Mouse (Mus musculus) liver, postnatal 0 days (tissue): ENCODE measurements around the gene Rad51. TPM values are rescaled to one million over a fixed set of nuclear protein-coding genes. Genes with fewer than 3 reads are reported as not detected.

ENCODE experiments used
- ATAC-seq: fragments of 200-750 bp; cut with Nextera tagmentation; 2 replicates; pipeline ENCODE4 v1.8.0; 2017; ENCODE audit warnings: mild to moderate bottlenecking, moderate library complexity
- DNase-seq: peaks from one replicate; pipeline ENCODE4 v3.0.0-alpha.2; 2016
- H3K27ac ChIP-seq: fragments of 300-500 bp; sonication (generic); 2 replicates; pipeline ENCODE4 v1.5.1; 2014; ENCODE audit warnings: antibody characterized with exemption, moderate library complexity, mild to moderate bottlenecking, low read depth
- H3K27me3 ChIP-seq: fragments of 300-500 bp; sonication (generic); 2 replicates; pipeline ENCODE4 v1.6.1; 2014; ENCODE audit warnings: low read length, control low read depth, mixed read lengths; ENCODE audit not compliant: insufficient read depth
- H3K36me3 ChIP-seq: fragments of 300-500 bp; sonication (generic); replicated peaks from 2 replicates; pipeline ENCODE4 v1.6.1; 2014; ENCODE audit warnings: mild to moderate bottlenecking, control low read depth, low read length, moderate library complexity, mixed read lengths; ENCODE audit not compliant: insufficient read depth
- H3K4me1 ChIP-seq: fragments of 300-500 bp; sonication (generic); 2 replicates; pipeline ENCODE4 v1.6.1; 2014; ENCODE audit warnings: antibody characterized with exemption, mild to moderate bottlenecking, control low read depth; ENCODE audit not compliant: insufficient read depth
- H3K4me2 ChIP-seq: fragments of 300-500 bp; sonication (generic); 2 replicates; pipeline ENCODE4 v1.6.1; 2014; ENCODE audit warnings: low read depth, mild to moderate bottlenecking, low read length, moderate library complexity, mixed read lengths
- H3K4me3 ChIP-seq: fragments of 300-500 bp; sonication (generic); 2 replicates; pipeline ENCODE4 v1.5.1; 2014; ENCODE audit warnings: low read depth, low read length
- H3K9ac ChIP-seq: fragments of 300-500 bp; sonication (generic); replicated peaks from 2 replicates; pipeline ENCODE4 v1.6.1; 2014; ENCODE audit warnings: mild to moderate bottlenecking, moderate library complexity
- H3K9me3 ChIP-seq: fragments of 300-500 bp; sonication (generic); 2 replicates; pipeline ENCODE4 v1.6.1; 2016; ENCODE audit warnings: mild to moderate bottlenecking, control low read depth, low read length, mixed read lengths
- CTCF ChIP-seq: sonication (generic); IDR thresholded peaks from 2 replicates; pipeline ENCODE4 v1.5.1; 2016; ENCODE audit warnings: antibody characterized with exemption, low read depth
- EP300 ChIP-seq: IDR thresholded peaks from 2 replicates; pipeline ENCODE4 v1.6.1; 2016; ENCODE audit warnings: antibody characterized with exemption, low read depth, mild to moderate bottlenecking
- WGBS: fragments of 180-500 bp; shearing (Covaris S2); extraction: QIAGEN DNeasy Blood & Tissue Kit; methylation state at CpG from one replicate; pipeline ENCODE4 v1.1.7; 2014; ENCODE audit not compliant: insufficient replicate concordance; 5-methylcytosine and 5-hydroxymethylcytosine counted together
- polyA plus RNA-seq: library from polyadenylated mRNA; unstranded; fragments of >200 nt; fragmentation: Nextera tagmentation; extraction: Ambion mirVana; gene quantifications from 2 replicates; pipeline ENCODE4 v1.2.1, GENCODE M21; 2015

Rad51 gene
- polyA plus RNA-seq, 1 experiment from 2014 or later: 13.0 TPM

DNA sequence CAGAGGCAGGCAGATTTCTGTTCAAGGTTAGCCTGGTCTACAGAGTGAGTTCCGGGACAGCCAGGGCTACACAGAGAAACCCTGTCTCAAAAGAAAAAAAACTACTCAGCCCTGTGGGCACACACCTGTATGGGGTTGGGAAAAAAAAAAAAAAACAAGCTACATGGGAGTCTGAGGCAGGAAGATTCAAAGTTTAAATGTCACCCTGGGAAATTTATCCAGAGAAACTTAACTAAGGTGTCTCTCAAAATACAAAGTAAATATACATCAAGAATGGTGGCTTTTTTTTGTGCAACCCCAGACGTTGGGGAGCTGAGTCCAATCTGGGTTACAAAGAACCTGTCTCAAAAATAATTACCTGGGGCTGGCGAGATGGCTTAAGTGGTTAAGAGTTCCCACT lies 1.5 kb upstream of the Rad51 start:
- H3K4me2 ChIP-seq: no peak overlapping the region; the same call in 1 of the 2 replicates
- 88% methylated on average over 3 of the region's 3 CpGs for WGBS

DNA sequence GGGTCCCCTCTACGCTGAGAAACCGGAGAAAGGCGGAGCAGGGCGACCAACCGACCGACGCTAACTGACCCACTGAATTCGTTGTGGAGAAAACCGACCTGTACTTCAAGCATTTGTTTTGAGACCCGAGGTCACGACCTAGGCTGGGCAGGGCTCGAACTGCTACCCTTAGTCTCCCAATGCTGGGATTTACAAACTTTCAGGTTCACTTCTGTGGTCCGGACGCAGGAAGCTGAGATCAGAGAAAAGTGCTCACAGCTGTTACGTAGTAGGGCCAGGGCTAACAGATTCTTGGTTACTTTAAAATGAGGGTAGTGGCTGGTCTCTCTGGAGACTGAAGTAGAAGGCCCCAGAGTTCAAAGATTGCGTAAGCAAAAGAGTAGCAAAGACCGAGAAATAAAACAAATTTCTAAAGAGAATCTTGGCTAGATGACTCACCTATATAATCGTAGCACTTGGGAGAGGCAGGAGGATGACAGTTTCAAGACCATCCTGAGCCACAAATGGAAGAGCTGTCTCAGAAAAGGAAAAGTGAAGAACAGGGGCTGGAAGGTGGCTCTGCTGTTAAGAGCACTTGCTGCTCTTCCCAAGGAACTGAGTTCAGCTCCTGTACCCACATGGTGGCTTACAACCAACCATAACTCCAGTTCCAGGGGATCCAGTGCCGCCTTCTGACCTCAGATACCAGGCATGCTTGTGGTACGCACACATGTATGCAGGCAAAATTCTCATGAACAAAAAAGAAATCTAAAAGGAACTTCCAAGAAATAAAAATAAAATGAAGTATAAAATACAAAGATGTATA lies 730 bp downstream of the Rad51 start:
- H3K4me2 ChIP-seq: peak overlapping the region; percentile 99
- no peaks in the 10 kb centered on the region for H3K27me3 ChIP-seq
- H3K36me3 ChIP-seq: peaks cover 14% of the 10 kb centered on the region
- TF ChIP-seq EP300 (no peak), CTCF (no peak)
- peak overlapping the region; percentile 93 for H3K27ac ChIP-seq
- 9% methylated on average over 20 of the region's 20 CpGs for WGBS
- DNase-seq (no peak), ATAC-seq (peak; percentile 8)
- H3K9me3 ChIP-seq: no peaks in the 10 kb centered on the region
- peak overlapping the region; percentile 95 for H3K4me3 ChIP-seq
- H3K4me1 ChIP-seq: peaks cover 6% of the 10 kb centered on the region
- H3K9ac ChIP-seq: peak overlapping the region; percentile 85

More for the DNA sequence above, 1.5 kb upstream of the Rad51 start:
- no peak overlapping the region for H3K27ac ChIP-seq
- no peaks in the 10 kb centered on the region for H3K27me3 ChIP-seq
- H3K9ac ChIP-seq: no peak overlapping the region
- TF ChIP-seq CTCF: no peak
- no peak for TF ChIP-seq EP300
- no peaks in the 10 kb centered on the region for H3K9me3 ChIP-seq
- H3K4me3 ChIP-seq: no peak overlapping the region
- peaks cover 13% of the 10 kb centered on the region; the same call in 1 of the 2 replicates for H3K36me3 ChIP-seq
- no peak for DNase-seq
- peaks cover 6% of the 10 kb centered on the region for H3K4me1 ChIP-seq
- ATAC-seq: no peak

GRCm38 (mm10) chr2:119136346-119136898 lies 23.8 kb downstream of the Rad51 start:
- H3K9me3 ChIP-seq: no peaks in the 10 kb centered on the region
- WGBS: 41% methylated on average over 5 of the region's 5 CpGs
- peaks cover 3% of the 10 kb centered on the region for H3K4me1 ChIP-seq
- DNase-seq (peak; percentile 49), ATAC-seq (peak; percentile 97)
- no peak overlapping the region; the same call in 1 of the 2 replicates for H3K9ac ChIP-seq
- H3K36me3 ChIP-seq: peaks cover 73% of the 10 kb centered on the region
- no peak overlapping the region for H3K4me3 ChIP-seq
- no peak for TF ChIP-seq CTCF
- peak; percentile 97 for TF ChIP-seq EP300
- no peaks in the 10 kb centered on the region for H3K27me3 ChIP-seq
- peak overlapping the region; percentile 67 for H3K27ac ChIP-seq
- peak overlapping the region; percentile 46 for H3K4me2 ChIP-seq

DNA sequence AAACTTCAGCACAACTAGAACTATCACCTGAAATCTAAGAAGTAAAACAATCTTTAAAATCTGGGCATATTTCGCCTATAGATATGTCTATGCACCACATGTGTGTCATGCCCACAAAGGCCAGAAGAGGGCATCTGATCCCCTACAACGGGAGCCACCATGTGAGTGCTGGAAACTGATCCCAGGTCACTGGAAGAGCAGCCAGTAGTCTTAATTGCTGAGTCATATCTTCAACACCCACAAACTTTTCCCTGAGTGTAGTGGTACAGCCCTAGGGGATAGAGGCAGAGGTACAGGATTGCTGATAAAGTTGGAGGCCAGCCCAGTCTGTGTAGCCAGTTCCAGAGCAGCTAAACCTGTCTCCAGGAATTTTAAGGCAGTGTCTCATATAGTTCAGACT lies 32.6 kb downstream of the Rad51 start:
- Histone ChIP-seq H3K4me3 (no peak overlapping the region), H3K9me3 (no peaks in the 10 kb centered on the region), H3K27ac (no peak overlapping the region), H3K36me3 (peaks cover 91% of the 10 kb centered on the region), H3K4me1 (no peaks in the 10 kb centered on the region), H3K4me2 (no peak overlapping the region), H3K27me3 (no peaks in the 10 kb centered on the region), H3K9ac (no peak overlapping the region)
- WGBS: 91% methylated on average over 2 of the region's 2 CpGs
- ATAC-seq (peak; percentile 41; the same call in 1 of the 2 replicates), DNase-seq (no peak)
- no peak for TF ChIP-seq EP300
- peak; percentile 65 for TF ChIP-seq CTCF

DNA sequence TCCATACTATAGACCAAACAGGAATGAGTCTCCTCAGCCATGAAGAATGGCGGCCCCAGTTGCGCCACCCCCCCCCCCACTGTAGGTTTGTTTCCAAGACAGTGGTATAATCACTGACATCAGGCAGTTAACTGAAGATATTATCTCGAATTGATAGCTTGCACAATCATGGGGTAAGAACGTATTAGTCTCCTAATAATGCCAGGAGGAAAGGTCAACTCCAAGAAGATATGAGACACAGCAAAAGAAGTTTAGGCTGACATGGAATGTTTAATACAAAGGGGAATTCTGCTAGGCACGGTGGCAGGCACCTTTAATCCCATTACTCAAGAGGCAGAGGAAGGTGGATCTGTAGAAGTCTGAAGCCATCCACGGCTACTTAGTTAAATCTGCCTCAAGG lies 33.8 kb downstream of the Rad51 start:
- DNase-seq (no peak), ATAC-seq (no peak)
- H3K4me3 ChIP-seq: no peak overlapping the region
- H3K27ac ChIP-seq: no peak overlapping the region
- H3K9me3 ChIP-seq: no peaks in the 10 kb centered on the region
- H3K4me1 ChIP-seq: no peaks in the 10 kb centered on the region
- peaks cover 89% of the 10 kb centered on the region for H3K36me3 ChIP-seq
- 86% methylated on average over 6 of the region's 6 CpGs for WGBS
- TF ChIP-seq CTCF: no peak
- TF ChIP-seq EP300: no peak
- no peak overlapping the region for H3K9ac ChIP-seq
- no peaks in the 10 kb centered on the region for H3K27me3 ChIP-seq
- H3K4me2 ChIP-seq: no peak overlapping the region

- ATAC-seq (no peak), DNase-seq (no peak)
- Histone ChIP-seq H3K4me1 (no peaks in the 10 kb centered on the region), H3K9me3 (no peaks in the 10 kb centered on the region), H3K9ac (no peak overlapping the region), H3K27ac (no peak overlapping the region), H3K36me3 (peaks cover 89% of the 10 kb centered on the region), H3K4me3 (no peak overlapping the region), H3K4me2 (no peak overlapping the region), H3K27me3 (no peaks in the 10 kb centered on the region)
- TF ChIP-seq CTCF (no peak), EP300 (no peak)
- WGBS: 92% methylated on average over 22 of the region's 22 CpGs
Observed at GRCm38 (mm10) chr2:119147160-119147678, 34.6 kb downstream of the Rad51 start.
